Mouse (Mus musculus) MEL (cell line): Measurements from ENCODE around the gene Nup188. TPM values are rescaled to one million over a fixed set of nuclear protein-coding genes. Genes with fewer than 3 reads are reported as not detected.

Source experiments
- DNase-seq: peaks from one replicate; pipeline ENCODE4 v3.0.0; 2011; ENCODE audit warnings: low read depth, low spot score
- H3K27ac ChIP-seq: 2 replicates; pipeline ENCODE4 v1.5.1; 2012; ENCODE audit warnings: low read depth, mild to moderate bottlenecking, control low read depth, low read length, moderate library complexity; ENCODE audit not compliant: control insufficient read depth
- H3K27me3 ChIP-seq, 2 experiments: fragments of 150-350 bp in 1 of 2; sonication (generic) in 1 of 2; 2 replicates each; pipeline ENCODE4 v1.6.1; 2012; ENCODE audit warnings: low read length in 2 of 2, mild to moderate bottlenecking in 2 of 2, improper control_type of control experiment in 1 of 2, moderate library complexity in 1 of 2; ENCODE audit not compliant: insufficient read depth in 2 of 2, control insufficient read depth in 1 of 2
- H3K36me3 ChIP-seq, 2 experiments: 2 replicates each; pipeline ENCODE4 v1.6.1; 2012 to 2014; ENCODE audit warnings: low read length in 2 of 2, improper control_type of control experiment in 1 of 2, inconsistent platforms in 1 of 2, mild to moderate bottlenecking in 1 of 2; ENCODE audit not compliant: insufficient read depth in 2 of 2, control insufficient read depth in 1 of 2
- H3K4me1 ChIP-seq, 2 experiments: fragments of 150-350 bp in 1 of 2; sonication (generic) in 1 of 2; 2 replicates each; pipeline ENCODE4 v1.6.1; 2012; ENCODE audit warnings: low read length in 2 of 2, improper control_type of control experiment in 1 of 2, mild to moderate bottlenecking in 1 of 2; ENCODE audit not compliant: insufficient read depth in 2 of 2, control insufficient read depth in 1 of 2
- H3K4me3 ChIP-seq, 2 experiments: fragments of 150-350 bp in 1 of 2; sonication (generic) in 1 of 2; 2 replicates each; pipeline ENCODE4 v1.5.1; 2012; ENCODE audit warnings: low read depth in 2 of 2, low read length in 2 of 2, mild to moderate bottlenecking in 2 of 2, moderate library complexity in 2 of 2, control low read depth in 1 of 2, improper control_type of control experiment in 1 of 2; ENCODE audit not compliant: control insufficient read depth in 1 of 2, insufficient read depth in 1 of 2
- H3K79me2 ChIP-seq: 2 replicates; pipeline ENCODE4 v1.6.1; 2012; ENCODE audit warnings: mild to moderate bottlenecking, low read length, moderate library complexity; ENCODE audit not compliant: control insufficient read depth, poor library complexity, insufficient read depth
- H3K9ac ChIP-seq: 2 replicates; pipeline ENCODE4 v1.6.1; 2012; ENCODE audit warnings: low read depth, mild to moderate bottlenecking, control low read depth, low read length, moderate library complexity; ENCODE audit not compliant: control insufficient read depth, poor library complexity, severe bottlenecking
- H3K9me3 ChIP-seq: fragments of 150-350 bp; sonication (generic); replicated peaks from 2 replicates; pipeline ENCODE4 v1.6.1; 2012; ENCODE audit warnings: mild to moderate bottlenecking, low read length, improper control_type of control experiment, moderate library complexity; ENCODE audit not compliant: insufficient read depth
- BHLHE40 ChIP-seq: IDR thresholded peaks from 2 replicates; pipeline ENCODE4 v1.6.1; 2012; ENCODE audit warnings: low read depth, mild to moderate bottlenecking, inconsistent platforms, low read length, improper control_type of control experiment, borderline replicate concordance
- CHD1 ChIP-seq: IDR thresholded peaks from 2 replicates; pipeline ENCODE4 v1.6.1; 2012; ENCODE audit warnings: low read depth, mild to moderate bottlenecking, inconsistent platforms, low read length, improper control_type of control experiment
- CHD2 ChIP-seq: IDR thresholded peaks from 2 replicates; pipeline ENCODE4 v1.6.1; 2011; ENCODE audit warnings: low read length, improper control_type of control experiment
- CTCF ChIP-seq, 3 experiments: IDR thresholded peaks in 2 of 3; conservative IDR thresholded peaks in 1 of 3; 2 replicates each; pipeline ENCODE4 v1.5.1; 2011 to 2012; ENCODE audit warnings: low read length in 3 of 3, low read depth in 2 of 3, mild to moderate bottlenecking in 2 of 3, improper control_type of control experiment in 1 of 3, inconsistent platforms in 1 of 3, mixed read lengths in 1 of 3, moderate library complexity in 1 of 3; ENCODE audit not compliant: control insufficient read depth in 1 of 3, insufficient read depth in 1 of 3, poor library complexity in 1 of 3, severe bottlenecking in 1 of 3
- EP300 ChIP-seq, 2 experiments: IDR thresholded peaks; 2 replicates each; pipeline ENCODE4 v1.6.1; 2011; ENCODE audit warnings: improper control_type of control experiment in 2 of 2, low read length in 2 of 2, low read depth in 1 of 2, mild to moderate bottlenecking in 1 of 2
- ETS1 ChIP-seq: IDR thresholded peaks from 2 replicates; pipeline ENCODE4 v1.6.1; 2012; ENCODE audit warnings: low read depth, mild to moderate bottlenecking, inconsistent platforms, low read length, improper control_type of control experiment, moderate library complexity
- GABPA ChIP-seq: IDR thresholded peaks from 2 replicates; pipeline ENCODE4 v1.6.1; 2012; ENCODE audit warnings: low read depth, mild to moderate bottlenecking, inconsistent platforms, low read length, improper control_type of control experiment, moderate library complexity
- GATA1 ChIP-seq: IDR thresholded peaks from 2 replicates; pipeline ENCODE4 v1.6.1; 2011; ENCODE audit warnings: low read depth, low read length, improper control_type of control experiment
- HCFC1 ChIP-seq: IDR thresholded peaks from 2 replicates; pipeline ENCODE4 v1.6.1; 2012; ENCODE audit warnings: low read depth, mild to moderate bottlenecking, inconsistent platforms, low read length, improper control_type of control experiment, moderate library complexity
- JUND ChIP-seq: IDR thresholded peaks from 2 replicates; pipeline ENCODE4 v1.6.1; 2011; ENCODE audit warnings: low read depth, mild to moderate bottlenecking, improper control_type of control experiment, low read length
- KAT2A ChIP-seq: conservative IDR thresholded peaks from 2 replicates; pipeline ENCODE4 v1.6.1; 2012; ENCODE audit warnings: low read depth, low read length, improper control_type of control experiment, inconsistent platforms
- MAFK ChIP-seq: IDR thresholded peaks from 2 replicates; pipeline ENCODE4 v1.6.1; 2011; ENCODE audit warnings: low read depth, mild to moderate bottlenecking, low read length, improper control_type of control experiment, borderline replicate concordance
- MAX ChIP-seq: IDR thresholded peaks from 2 replicates; pipeline ENCODE4 v1.6.1; 2011; ENCODE audit warnings: low read length, improper control_type of control experiment
- MAZ ChIP-seq: IDR thresholded peaks from 2 replicates; pipeline ENCODE4 v1.6.1; 2012; ENCODE audit warnings: low read depth, mild to moderate bottlenecking, inconsistent platforms, low read length, improper control_type of control experiment
- MEF2A ChIP-seq: IDR thresholded peaks from 2 replicates; pipeline ENCODE4 v1.6.1; 2014; ENCODE audit warnings: low read depth, mild to moderate bottlenecking, inconsistent platforms, low read length, improper control_type of control experiment; ENCODE audit not compliant: poor library complexity, insufficient replicate concordance, severe bottlenecking; ENCODE audit errors: extremely low read depth
- MXI1 ChIP-seq: IDR thresholded peaks from 2 replicates; pipeline ENCODE4 v1.6.1; 2011; ENCODE audit warnings: mild to moderate bottlenecking, low read depth, low read length, improper control_type of control experiment
- MYC ChIP-seq: IDR thresholded peaks from 2 replicates; pipeline ENCODE4 v1.6.1; 2011; ENCODE audit warnings: low read depth, mild to moderate bottlenecking, low read length, improper control_type of control experiment, moderate library complexity
- NELFE ChIP-seq: IDR thresholded peaks from 2 replicates; pipeline ENCODE4 v1.6.1; 2011; ENCODE audit warnings: low read depth, low read length, improper control_type of control experiment
- POLR2A ChIP-seq, 2 experiments: IDR thresholded peaks; 2 replicates each; pipeline ENCODE4 v1.6.1; 2011 to 2012; ENCODE audit warnings: low read length in 2 of 2, mild to moderate bottlenecking in 2 of 2, control low read depth in 1 of 2, improper control_type of control experiment in 1 of 2, low read depth in 1 of 2, moderate library complexity in 1 of 2; ENCODE audit not compliant: control insufficient read depth in 1 of 2, insufficient read depth in 1 of 2, poor library complexity in 1 of 2
- POLR2AphosphoS2 ChIP-seq: IDR thresholded peaks from 2 replicates; pipeline ENCODE4 v1.6.1; 2011; ENCODE audit warnings: low read length, improper control_type of control experiment
- POLR2AphosphoS5 ChIP-seq: IDR thresholded peaks from 2 replicates; pipeline ENCODE4 v1.6.1; 2012; ENCODE audit warnings: low read depth, borderline replicate concordance, mild to moderate bottlenecking, inconsistent platforms, low read length, moderate library complexity, mixed read lengths
- RAD21 ChIP-seq: IDR thresholded peaks from 2 replicates; pipeline ENCODE4 v1.6.1; 2011; ENCODE audit warnings: mild to moderate bottlenecking, low read depth, low read length, improper control_type of control experiment
- TBP ChIP-seq: IDR thresholded peaks from 2 replicates; pipeline ENCODE4 v1.8.0; 2011; ENCODE audit warnings: low read depth, low read length, improper control_type of control experiment
- TCF12 ChIP-seq: IDR thresholded peaks from 2 replicates; pipeline ENCODE4 v1.6.1; 2014; ENCODE audit warnings: low read depth, mild to moderate bottlenecking, inconsistent platforms, low read length, improper control_type of control experiment, moderate library complexity
- USF2 ChIP-seq, 2 experiments: IDR thresholded peaks; 2 replicates each; pipeline ENCODE4 v1.6.1; 2011 to 2012; ENCODE audit warnings: improper control_type of control experiment in 2 of 2, low read length in 2 of 2, borderline replicate concordance in 1 of 2, inconsistent platforms in 1 of 2, low read depth in 1 of 2, mild to moderate bottlenecking in 1 of 2; ENCODE audit not compliant: insufficient read depth in 1 of 2
- ZC3H11A ChIP-seq: IDR thresholded peaks from 2 replicates; pipeline ENCODE4 v1.6.1; 2012; ENCODE audit warnings: low read depth, mild to moderate bottlenecking, inconsistent platforms, low read length, improper control_type of control experiment
- ZKSCAN1 ChIP-seq: IDR thresholded peaks from 2 replicates; pipeline ENCODE4 v1.6.1; 2012; ENCODE audit warnings: low read depth, mild to moderate bottlenecking, inconsistent platforms, low read length, improper control_type of control experiment, moderate library complexity
- ZNF384 ChIP-seq: IDR thresholded peaks from 2 replicates; pipeline ENCODE4 v1.6.1; 2012; ENCODE audit warnings: low read depth, mild to moderate bottlenecking, inconsistent platforms, low read length, improper control_type of control experiment
- polyA plus RNA-seq, 2 experiments: library from polyadenylated mRNA; stranded (reverse) in 1 of 2; unstranded in 1 of 2; fragments of >175 nt in 1 of 2; fragments of >200 nt in 1 of 2; gene quantifications; 2 replicates each; pipeline versions ENCODE4 v1.2.1 to v1.2.4; 2012; ENCODE audit warnings: low replicate concordance in 2 of 2, low read depth in 1 of 2; ENCODE audit not compliant: insufficient read length in 2 of 2, insufficient read depth in 1 of 2, missing spikeins in 1 of 2
- total RNA-seq: library from RNA; depleted of rRNA; stranded (reverse); fragments of 300-350 nt; gene quantifications from 2 replicates; pipeline ENCODE4 v1.2.3, GENCODE M21; 2012

Gene Nup188
- total and polyA plus RNA-seq, 3 experiments: 58.6 to 119 TPM; not detected in 1

- TF ChIP-seq MAX (no peak), MAFK (no peak), ZKSCAN1 (no peak), ETS1 (no peak), CTCF (IDR thresholded peaks at IDR 0.05 in 2 of 3, conservative IDR thresholded peaks at IDR 0.05 in 1 of 3; ENCODE audit: control insufficient read depth in 1 of 3, insufficient read depth in 1 of 3, low read depth in 2 of 3, low read length in 3 of 3, poor library complexity in 1 of 3, severe bottlenecking in 1 of 3) (no peak), GABPA (no peak), HCFC1 (no peak), JUND (no peak), TCF12 (no peak), POLR2AphosphoS2 (no peak), TBP (no peak), MYC (no peak), MAZ (no peak), RAD21 (no peak), MEF2A (no peak), GATA1 (no peak), ZNF384 (no peak), POLR2AphosphoS5 (no peak)
- Histone ChIP-seq H3K4me1 (no peaks in the 10 kb centered on the region), H3K9me3 (no peaks in the 10 kb centered on the region), H3K9ac (no peak overlapping the region), H3K36me3 (no peaks in the 10 kb centered on the region; a peak in 1 of 4 replicates), H3K79me2 (no peaks in the 10 kb centered on the region), H3K4me3 (no peak overlapping the region), H3K27me3 (no peaks in the 10 kb centered on the region), H3K27ac (no peak overlapping the region)
- no peak for DNase-seq
Observed at GRCm38 (mm10) chr2:30377721-30378120, 91.5 kb downstream of the Nup188 start.

GRCm38 (mm10) chr2:30379307-30379706 is 93.1 kb downstream of the Nup188 start:
- H3K4me1 ChIP-seq: no peaks in the 10 kb centered on the region
- TF ChIP-seq POLR2A (IDR thresholded peaks at IDR 0.05; ENCODE audit: control insufficient read depth in 1 of 2, insufficient read depth in 1 of 2, low read depth in 1 of 2, low read length in 2 of 2, poor library complexity in 1 of 2) (no peak), BHLHE40 (no peak), ZKSCAN1 (no peak), MYC (no peak), TBP (no peak), KAT2A (no peak), CHD2 (no peak), JUND (no peak), MAX (no peak), CHD1 (no peak), MEF2A (no peak), HCFC1 (no peak), EP300 (IDR thresholded peaks at IDR 0.05; ENCODE audit: low read depth in 1 of 2, low read length in 2 of 2) (no peak), NELFE (no peak), USF2 (IDR thresholded peaks at IDR 0.05; ENCODE audit: borderline replicate concordance in 1 of 2, insufficient read depth in 1 of 2, low read depth in 1 of 2, low read length in 2 of 2) (no peak), MXI1 (no peak), ZC3H11A (no peak), ETS1 (no peak)
- H3K4me3 ChIP-seq: no peak overlapping the region
- H3K36me3 ChIP-seq: no peaks in the 10 kb centered on the region; a peak in 1 of 4 replicates
- no peak overlapping the region for H3K9ac ChIP-seq
- no peaks in the 10 kb centered on the region for H3K9me3 ChIP-seq
- no peak for DNase-seq
- H3K27me3 ChIP-seq: no peaks in the 10 kb centered on the region
- no peaks in the 10 kb centered on the region for H3K79me2 ChIP-seq
- no peak overlapping the region for H3K27ac ChIP-seq
